Mouse (Mus musculus) megakaryocyte, embryonic 14.5 days (primary cell): ENCODE results near the gene Mnat1.

Experiments used
- FLI1 ChIP-seq: IDR thresholded peaks from 2 replicates; pipeline ENCODE4 v1.6.1; 2012; ENCODE audit warnings: low read length, inconsistent platforms, mixed read lengths
- GATA1 ChIP-seq: IDR thresholded peaks from 3 replicates; pipeline ENCODE4 v1.6.1; 2012; ENCODE audit warnings: mixed read lengths, low read length, inconsistent platforms, borderline replicate concordance

- no peak for TF ChIP-seq GATA1
- TF ChIP-seq FLI1 = no peak
Observed at GRCm38 (mm10) chr12:73094189-73094588, 29.3 kb upstream of the Mnat1 start.
